Mouse (Mus musculus) splenic B cell, adult 2 months (primary cell): ENCODE results near the gene Cdhr4.
A peak's percentile ranks its signal among the peaks of the same experiment; 100 is the strongest.

Source experiments
- DNase-seq: peaks from one replicate; pipeline ENCODE4 v3.0.0-alpha.2; 2011; ENCODE audit warnings: low read depth, low spot score
- H3K27me3 ChIP-seq: 2 replicates; pipeline ENCODE4 v1.6.1; 2012; ENCODE audit warnings: mild to moderate bottlenecking, low read length, moderate library complexity, mixed read lengths; ENCODE audit not compliant: control insufficient read depth, poor library complexity, insufficient read depth, severe bottlenecking
- H3K36me3 ChIP-seq: 2 replicates; pipeline ENCODE4 v1.6.1; 2012; ENCODE audit warnings: mild to moderate bottlenecking, low read length, moderate library complexity, mixed read lengths; ENCODE audit not compliant: control insufficient read depth, poor library complexity, insufficient read depth, severe bottlenecking

Gene Cdhr4

GRCm38 (mm10) chr9:108017127-108017526, 24.8 kb downstream of the Cdhr4 start:
- Histone ChIP-seq H3K27me3 (no peaks in the 10 kb centered on the region), H3K36me3 (0 out of 2 replicates have a peak, but pooled peaks cover 4% of the 10 kb centered on the region)
- no peak for DNase-seq

- no peak for DNase-seq
- Histone ChIP-seq H3K27me3 (no peaks in the 10 kb centered on the region), H3K36me3 (peaks cover 4% of the 10 kb centered on the region)
These were observed 28.4 kb downstream of the Cdhr4 start for GRCm38 (mm10) chr9:108020741-108021140.

GRCm38 (mm10) chr9:108023216-108023615, 30.9 kb downstream of the Cdhr4 start:
- Histone ChIP-seq H3K36me3 (peaks cover 8% of the 10 kb centered on the region), H3K27me3 (no peaks in the 10 kb centered on the region)
- DNase-seq = no peak

GRCm38 (mm10) chr9:108026584-108026983, 34.3 kb downstream of the Cdhr4 start:
- peaks cover 11% of the 10 kb centered on the region for H3K36me3 ChIP-seq
- peak; percentile 49 for DNase-seq

GRCm38 (mm10) chr9:108027867-108028266, 35.6 kb downstream of the Cdhr4 start:
- Histone ChIP-seq H3K27me3 (no peaks in the 10 kb centered on the region), H3K36me3 (peaks cover 16% of the 10 kb centered on the region)
- DNase-seq = peak; percentile 13

More at GRCm38 (mm10) chr9:108026584-108026983, 34.3 kb downstream of the Cdhr4 start:
- H3K27me3 ChIP-seq = no peaks in the 10 kb centered on the region

GRCm38 (mm10) chr9:108032126-108032525, 39.8 kb downstream of the Cdhr4 start:
- no peaks in the 10 kb centered on the region for H3K27me3 ChIP-seq
- peaks cover 17% of the 10 kb centered on the region for H3K36me3 ChIP-seq
- DNase-seq = no peak

- peak; percentile 67 for DNase-seq
- peaks cover 14% of the 10 kb centered on the region for H3K36me3 ChIP-seq
- no peaks in the 10 kb centered on the region for H3K27me3 ChIP-seq
These were observed 43.2 kb downstream of the Cdhr4 start for GRCm38 (mm10) chr9:108035331-108036156.

GRCm38 (mm10) chr9:108044751-108045492, 52.6 kb downstream of the Cdhr4 start:
- no peak for DNase-seq
- Histone ChIP-seq H3K27me3 (no peaks in the 10 kb centered on the region), H3K36me3 (peaks cover 7% of the 10 kb centered on the region)

GRCm38 (mm10) chr9:108046582-108046981, 54.3 kb downstream of the Cdhr4 start:
- Histone ChIP-seq H3K27me3 (no peaks in the 10 kb centered on the region), H3K36me3 (peaks cover 6% of the 10 kb centered on the region)
- DNase-seq = no peak

GRCm38 (mm10) chr9:108047601-108048565, 55.6 kb downstream of the Cdhr4 start:
- DNase-seq = no peak
- no peaks in the 10 kb centered on the region for H3K27me3 ChIP-seq
- peaks cover 8% of the 10 kb centered on the region for H3K36me3 ChIP-seq

GRCm38 (mm10) chr9:108048566-108048955, 56.3 kb downstream of the Cdhr4 start:
- Histone ChIP-seq H3K27me3 (no peaks in the 10 kb centered on the region), H3K36me3 (peaks cover 8% of the 10 kb centered on the region)
- DNase-seq = no peak

- H3K36me3 ChIP-seq = peaks cover 8% of the 10 kb centered on the region
- DNase-seq = peak; percentile 98
- H3K27me3 ChIP-seq = no peaks in the 10 kb centered on the region
These were observed 56.7 kb downstream of the Cdhr4 start, which contains the start of gene Gmppb for GRCm38 (mm10) chr9:108049016-108049455. Gene Gmppb (plus strand): TSS chr9:108049242.
